Mouse (Mus musculus): ENCODE data around the gene Gal3st3. TPM values are rescaled to one million over a fixed set of nuclear protein-coding genes. Genes with fewer than 3 reads are reported as not detected.

Gene Gal3st3
- 0.03 and 0.08 TPM in 2 replicates for polyA plus RNA-seq (2012; rRNA removed)

DNA sequence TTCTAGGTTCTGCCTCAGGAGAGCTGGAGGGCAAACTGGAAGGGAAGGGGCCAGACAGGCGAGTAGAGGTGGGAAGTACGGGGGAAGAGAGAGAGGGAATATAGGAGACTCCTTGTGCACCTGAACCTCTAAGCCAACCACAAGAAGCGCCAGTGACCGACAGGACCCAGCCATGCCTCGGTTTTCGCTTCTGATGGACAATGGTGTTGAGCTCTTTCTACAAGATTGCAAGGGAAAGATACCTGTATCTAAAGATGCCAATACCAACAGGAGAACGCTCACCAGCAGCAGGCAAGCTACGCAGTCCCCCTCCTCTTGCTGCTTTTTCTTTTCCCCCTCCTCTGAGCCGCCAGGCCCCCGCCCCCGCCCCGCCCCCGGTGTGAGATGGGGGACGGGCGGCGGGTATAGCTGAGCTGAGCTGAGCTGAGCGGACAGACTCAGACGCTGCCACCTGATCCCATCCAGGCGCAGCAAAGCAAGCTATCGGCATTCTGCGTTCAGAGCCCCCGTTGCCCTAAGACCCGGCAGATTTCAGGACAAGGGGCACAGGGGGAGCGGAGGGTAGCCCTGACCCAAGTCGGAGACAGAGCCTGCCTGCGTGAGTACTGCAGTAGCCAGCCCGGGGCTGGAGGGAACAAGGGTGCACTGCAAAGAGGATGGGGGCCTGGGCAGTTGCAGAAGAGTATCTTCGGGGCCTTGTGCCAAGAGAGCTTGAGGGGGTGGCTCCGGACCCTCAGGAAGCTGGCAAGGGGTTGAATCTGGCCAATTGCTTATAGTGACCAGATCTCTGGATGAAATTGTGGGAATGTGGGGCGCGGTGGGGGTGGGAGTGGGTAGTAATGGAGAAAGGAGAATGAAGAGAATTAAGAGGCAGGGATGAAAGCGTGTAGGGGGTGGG lies at the start of gene Gal3st3:
Gene Gal3st3 (plus strand): TSS at position 429 of the 898 bp plus-strand sequence.

DNA sequence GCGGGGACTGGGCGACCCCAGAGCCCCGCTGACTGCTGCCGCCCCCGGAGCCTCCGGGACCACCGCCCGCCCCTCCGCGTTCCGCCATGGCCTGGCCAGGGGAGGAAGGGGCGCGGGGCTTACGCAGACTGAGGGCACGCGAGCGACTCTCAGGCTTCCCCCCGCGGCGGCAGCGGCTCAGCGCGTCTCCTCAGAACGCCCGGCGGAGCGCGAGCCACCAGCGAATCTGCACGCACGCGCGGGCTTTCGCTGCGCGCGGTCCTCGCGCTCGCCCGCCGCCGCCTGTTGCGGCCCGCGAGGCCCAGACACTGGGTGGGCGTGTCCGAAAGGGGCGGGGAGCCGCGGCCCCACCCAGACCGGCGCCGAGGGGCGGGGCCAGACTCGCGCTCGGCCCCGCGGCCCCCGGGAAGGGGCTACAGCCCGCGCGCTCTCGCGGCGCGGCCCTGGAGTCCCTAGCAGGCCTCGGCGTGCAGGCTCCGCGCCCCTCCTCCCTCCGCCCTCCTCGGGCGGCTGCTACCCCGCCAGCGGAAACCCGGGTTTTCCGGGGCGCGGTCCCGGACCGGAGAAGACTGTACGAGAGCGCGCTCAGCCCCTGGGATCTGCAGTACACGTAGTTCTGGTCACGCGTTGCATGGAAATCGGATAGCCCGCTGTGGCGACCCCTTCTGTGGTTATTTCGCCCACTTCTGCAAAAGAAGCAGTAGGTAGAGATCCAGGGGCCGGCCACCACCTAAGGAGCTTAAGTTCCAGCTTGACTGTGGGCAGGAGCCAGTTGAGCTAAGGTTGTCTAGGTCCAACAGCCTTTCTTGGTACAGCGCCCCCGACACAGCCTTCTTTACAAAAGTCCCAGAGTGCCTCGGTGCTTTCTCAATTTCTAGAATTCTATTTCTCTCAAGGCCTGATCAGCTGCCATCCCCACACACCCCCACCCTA lies 25.1 kb upstream of the Gal3st3 start, which contains the start of gene Pacs1:
Gene Pacs1 (minus strand): TSS at position 319 of the 933 bp plus-strand sequence.

DNA sequence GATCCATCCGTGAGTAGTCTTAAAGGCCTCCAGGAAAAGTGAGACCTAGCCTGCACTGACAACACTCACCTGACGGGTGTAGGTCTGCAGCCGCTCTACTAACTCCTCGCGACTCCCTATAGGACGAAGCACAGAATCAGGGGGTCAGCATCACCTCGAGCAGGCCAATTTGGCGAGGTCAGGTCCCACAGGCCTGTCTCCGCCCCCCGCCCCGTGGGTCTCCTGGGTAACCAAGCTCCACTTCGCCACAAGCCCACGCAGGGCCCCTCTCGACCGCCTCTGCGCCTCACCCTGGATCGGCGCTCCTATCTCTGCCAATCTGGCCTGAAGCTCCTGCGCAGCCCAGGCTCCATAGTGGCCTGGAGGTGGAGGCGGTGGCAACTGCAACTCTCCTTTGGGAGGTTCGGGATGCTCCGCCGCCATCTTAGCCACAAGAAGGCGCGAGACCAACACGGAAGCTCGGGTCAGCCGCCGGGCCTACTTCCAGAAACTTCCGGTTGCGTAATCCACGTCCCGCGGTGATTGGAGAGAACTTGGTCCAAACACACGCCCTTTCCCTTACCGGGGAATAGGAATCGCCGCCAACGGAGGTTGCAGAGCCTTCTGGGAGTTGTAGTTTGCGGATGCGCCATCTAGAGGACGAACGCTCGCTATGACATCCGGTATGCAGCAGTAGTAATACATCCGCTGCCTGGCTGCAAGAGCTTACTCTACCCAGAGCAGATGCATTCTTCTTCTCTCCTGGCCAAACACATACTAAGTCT lies 3.0 kb upstream of the Gal3st3 start, which contains the start of gene Sf3b2:
Gene Sf3b2 (minus strand): TSS at position 484 of the 764 bp plus-strand sequence.

DNA sequence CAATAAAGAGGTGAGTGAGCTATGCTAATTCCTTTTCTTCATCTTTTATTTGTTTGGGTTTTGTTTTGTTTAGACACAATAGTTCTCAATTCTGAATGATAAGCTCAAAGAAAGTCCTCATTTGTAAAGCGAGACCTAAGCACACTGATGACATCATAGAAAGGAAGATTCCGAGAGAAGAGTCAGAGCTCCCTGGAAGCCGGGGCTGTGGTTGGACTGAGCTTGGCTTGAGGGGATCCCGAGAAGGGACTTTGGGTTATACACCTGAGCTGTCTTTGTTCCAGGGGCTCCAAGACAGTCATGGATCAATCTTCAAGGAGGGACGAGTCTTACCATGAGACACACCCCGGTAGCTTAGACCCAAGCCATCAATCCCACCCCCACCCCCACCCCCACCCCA lies 37.3 kb downstream of the Gal3st3 start, which contains the start of gene Catsper1:
Gene Catsper1 (plus strand): TSS at position 301 of the 400 bp plus-strand sequence.

DNA sequence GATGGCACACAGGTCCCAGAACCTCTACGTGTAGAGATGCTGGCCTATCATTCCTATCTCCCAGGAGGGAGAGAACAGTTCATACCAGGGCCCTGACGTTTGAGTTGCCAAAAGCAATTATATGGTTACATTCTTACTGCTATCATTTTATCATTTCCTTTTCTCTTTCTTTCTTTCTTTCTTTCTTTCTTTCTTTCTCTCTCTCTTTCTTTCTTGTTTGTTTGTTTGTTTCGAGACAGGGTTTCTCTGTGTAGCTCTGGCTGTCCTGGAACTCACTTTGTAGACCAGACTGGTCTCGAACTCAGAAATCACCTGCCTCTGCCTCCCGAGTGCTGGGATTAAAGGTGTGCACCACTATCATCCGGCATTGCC lies 51.4 kb downstream of the Gal3st3 start, which contains the start of gene Cst6:
Gene Cst6 (minus strand): TSS at position 73 of the 372 bp plus-strand sequence.

Other genes starting within 250 kb of the Gal3st3 start
- gene Rin1, start 247.8 kb upstream of the Gal3st3 start, polyA plus RNA-seq (2012; rRNA removed) = 0.26 and 0.45 TPM in 2 replicates
- 1.4 and 2.4 TPM in 2 replicates for gene Cd248, start 230.3 kb upstream of the Gal3st3 start, polyA plus RNA-seq (2012; rRNA removed)
- gene Tmem151a, start 212.8 kb upstream of the Gal3st3 start, polyA plus RNA-seq (2012; rRNA removed) = 0.13 and 0.29 TPM in 2 replicates
- gene Yif1a, start 209.8 kb upstream of the Gal3st3 start, polyA plus RNA-seq (2012; rRNA removed) = 29.3 and 37.2 TPM in 2 replicates
- gene Cnih2, start 199.8 kb upstream of the Gal3st3 start, polyA plus RNA-seq (2012; rRNA removed) = 0.61 and 0.62 TPM in 2 replicates
- gene Rab1b, start 191.3 kb upstream of the Gal3st3 start, polyA plus RNA-seq (2012; rRNA removed) = 44.3 and 53.0 TPM in 2 replicates
- gene Klc2, start 179.8 kb upstream of the Gal3st3 start, polyA plus RNA-seq (2012; rRNA removed) = 2.6 and 2.8 TPM in 2 replicates
- 8.0 and 8.3 TPM in 2 replicates for gene Pacs1, start 25.2 kb upstream of the Gal3st3 start, polyA plus RNA-seq (2012; rRNA removed)
- 56.0 and 58.5 TPM in 2 replicates for gene Sf3b2, start 2.9 kb upstream of the Gal3st3 start, polyA plus RNA-seq (2012; rRNA removed)
- not detected in 2 replicates for gene Catsper1, start 37.4 kb downstream of the Gal3st3 start, polyA plus RNA-seq (2012; rRNA removed)
- 0.11 and 0.12 TPM in 2 replicates for gene Cst6, start 51.2 kb downstream of the Gal3st3 start, polyA plus RNA-seq (2012; rRNA removed)
- 21.5 and 23.3 TPM in 2 replicates for gene Eif1ad, start 68.4 kb downstream of the Gal3st3 start, polyA plus RNA-seq (2012; rRNA removed)
- 133 and 148 TPM in 2 replicates for gene Banf1, start 68.8 kb downstream of the Gal3st3 start, polyA plus RNA-seq (2012; rRNA removed)
- 23.3 and 24.9 TPM in 2 replicates for gene Sart1, start 90.4 kb downstream of the Gal3st3 start, polyA plus RNA-seq (2012; rRNA removed)
- gene Tsga10ip, start 104.2 kb downstream of the Gal3st3 start, polyA plus RNA-seq (2012; rRNA removed) = 0.01 and 0.09 TPM in 2 replicates
- 68.6 and 80.7 TPM in 2 replicates for gene Drap1, start 126.6 kb downstream of the Gal3st3 start, polyA plus RNA-seq (2012; rRNA removed)
- gene AI837181, start 126.8 kb downstream of the Gal3st3 start, polyA plus RNA-seq (2012; rRNA removed) = 13.6 and 16.4 TPM in 2 replicates
- 0.01 TPM in 1 of 2 replicates, not detected in the other for gene Fosl1, start 149.2 kb downstream of the Gal3st3 start, polyA plus RNA-seq (2012; rRNA removed)
- 1.2 and 1.4 TPM in 2 replicates for gene Ccdc85b, start 159.6 kb downstream of the Gal3st3 start, polyA plus RNA-seq (2012; rRNA removed)
- gene Fibp, start 162.3 kb downstream of the Gal3st3 start, polyA plus RNA-seq (2012; rRNA removed) = 23.0 and 23.8 TPM in 2 replicates
- 0.06 and 0.07 TPM in 2 replicates for gene Ctsw, start 170.2 kb downstream of the Gal3st3 start, polyA plus RNA-seq (2012; rRNA removed)
- gene Efemp2, start 175.6 kb downstream of the Gal3st3 start, polyA plus RNA-seq (2012; rRNA removed) = 10.5 and 10.6 TPM in 2 replicates
- gene Mus81, start 190.1 kb downstream of the Gal3st3 start, polyA plus RNA-seq (2012; rRNA removed) = 11.9 and 12.6 TPM in 2 replicates
- gene Cfl1, start 192.1 kb downstream of the Gal3st3 start, polyA plus RNA-seq (2012; rRNA removed) = 433 and 538 TPM in 2 replicates
- gene 1700020D05Rik, start 205.5 kb downstream of the Gal3st3 start, polyA plus RNA-seq (2012; rRNA removed) = 0.45 and 0.81 TPM in 2 replicates
- gene Snx32, start 212.2 kb downstream of the Gal3st3 start, polyA plus RNA-seq (2012; rRNA removed) = 6.9 and 8.5 TPM in 2 replicates

Measured in liver, embryonic 14 days (tissue).